Mouse (Mus musculus): ENCODE results near the gene Magi2.

Magi2 gene

DNA sequence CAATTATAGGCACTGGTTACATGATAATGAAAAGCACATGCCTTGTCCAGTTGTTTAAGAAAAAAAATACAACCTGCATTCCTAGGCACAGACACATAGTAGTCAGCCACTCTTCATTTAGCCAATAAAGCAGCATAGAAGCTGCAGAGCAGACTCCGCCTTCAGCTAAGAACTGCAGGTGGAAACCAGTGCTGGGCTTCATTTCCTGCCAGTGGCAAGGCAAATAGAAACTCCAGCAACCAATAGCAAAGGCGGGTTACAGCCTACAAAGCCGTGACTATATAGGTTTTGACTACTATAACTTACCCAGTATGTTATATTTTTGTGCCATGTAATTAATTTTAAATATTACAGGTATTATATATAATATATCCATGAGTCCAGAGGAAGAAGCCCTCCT is 1135.3 kb downstream of the Magi2 start:
- no peak for DNase-seq (ENCODE audit: low read depth, low spot score)

DNA sequence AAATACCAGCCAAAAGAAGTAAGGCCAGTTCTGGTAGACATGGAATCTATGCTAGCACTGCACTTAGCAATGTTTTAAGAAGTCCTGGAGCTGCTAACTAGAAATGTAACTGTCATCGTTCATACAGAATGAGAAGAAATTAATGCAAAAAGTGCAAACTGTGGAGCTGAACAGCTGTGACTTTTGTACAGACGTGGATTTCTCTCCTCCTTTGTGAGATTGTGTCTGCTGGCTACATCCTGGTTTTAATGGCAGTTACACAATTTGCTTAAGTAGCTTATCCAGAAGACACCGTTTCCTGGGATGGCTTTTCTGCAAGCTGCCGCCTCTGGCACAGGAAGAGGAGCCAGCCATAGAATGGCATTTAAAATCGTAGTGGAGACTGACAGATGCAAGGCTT is 1136.4 kb downstream of the Magi2 start:
- DNase-seq (ENCODE audit: low read depth, low spot score), result no peak

DNA sequence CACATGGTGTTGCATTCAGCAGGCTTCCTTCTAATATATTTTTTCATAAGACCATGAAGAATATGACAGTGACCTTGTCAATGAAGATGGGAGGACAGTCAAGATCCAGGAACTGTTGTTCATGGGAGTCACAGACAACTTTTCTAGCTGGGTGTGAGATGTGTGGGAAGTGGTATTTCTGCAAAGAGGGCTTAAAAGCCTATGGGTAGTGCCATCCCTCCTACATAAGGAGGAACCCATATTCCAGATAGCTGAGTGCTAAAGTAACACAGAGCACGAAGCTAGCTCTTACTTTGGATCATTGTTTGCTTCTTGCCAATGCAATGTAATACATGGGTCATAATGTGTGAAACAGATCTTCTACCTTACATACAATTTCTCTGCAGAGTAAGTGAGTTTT is 1146.8 kb downstream of the Magi2 start:
- no peak for DNase-seq (ENCODE audit: low read depth, low spot score)

DNA sequence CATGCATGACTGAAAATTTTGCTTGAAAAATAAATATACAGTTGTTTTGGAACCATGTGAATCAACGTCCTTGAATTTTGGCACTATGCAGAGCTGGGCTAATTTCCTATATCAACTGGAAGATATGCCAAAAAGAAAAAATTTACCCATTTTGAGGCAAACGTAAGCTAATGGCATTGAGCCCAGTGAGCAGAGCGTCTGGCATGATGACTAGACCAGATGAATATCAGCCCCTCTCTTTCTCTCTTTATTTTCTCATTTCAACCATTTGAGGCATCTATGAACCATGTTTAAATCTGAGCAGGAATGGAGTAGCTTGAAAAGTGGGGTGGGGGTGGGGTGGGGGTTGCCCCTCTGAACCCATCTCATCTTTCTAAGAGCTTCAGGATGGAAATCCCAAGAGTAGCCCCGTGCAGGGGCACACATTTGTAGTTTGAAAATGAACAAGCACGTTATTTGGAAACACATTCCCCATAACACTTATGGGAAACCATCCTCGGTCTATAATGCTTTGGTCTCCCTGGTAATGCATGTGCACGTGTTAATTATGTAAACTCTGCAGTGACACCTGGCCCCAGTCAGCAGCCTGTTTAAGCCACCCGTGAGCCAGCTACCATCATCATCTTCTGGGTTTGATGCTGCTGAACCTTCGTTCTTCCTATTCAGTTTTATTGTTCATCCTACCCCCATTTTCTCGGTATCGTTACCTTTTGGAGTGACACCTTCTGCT is 1151.4 kb downstream of the Magi2 start:
- DNase-seq (ENCODE audit: low read depth, low spot score), result no peak

- no peak for DNase-seq (ENCODE audit: low read depth, low spot score)
Observed at GRCm38 (mm10) chr5:20404533-20404932, 1177.7 kb downstream of the Magi2 start.

DNA sequence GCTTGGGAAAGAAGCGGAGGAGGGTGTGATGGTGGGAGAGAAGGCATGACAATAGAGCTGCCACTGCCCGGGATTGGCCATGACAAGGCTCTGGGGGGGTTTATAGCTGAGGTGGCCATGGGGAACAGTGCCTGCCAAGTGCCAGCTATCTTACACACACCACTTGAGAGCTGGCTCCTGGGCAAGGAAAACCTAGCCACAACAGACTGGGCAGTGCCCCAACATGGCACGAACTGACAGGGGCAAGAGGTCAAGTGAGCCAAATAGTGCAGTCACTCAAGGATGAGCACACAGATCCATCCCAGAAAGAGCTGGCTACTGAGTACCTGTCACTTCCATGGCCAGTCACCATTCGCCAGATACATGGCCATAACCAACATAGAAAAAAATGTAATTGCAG is 1179.8 kb downstream of the Magi2 start:
- no peak for DNase-seq (ENCODE audit: low read depth, low spot score)

GRCm38 (mm10) chr5:20415320-20415719 is 1188.5 kb downstream of the Magi2 start:
- no peak for DNase-seq (ENCODE audit: low read depth, low spot score)

GRCm38 (mm10) chr5:20417348-20417747 is 1190.5 kb downstream of the Magi2 start:
- no peak for DNase-seq (ENCODE audit: low read depth, low spot score)

DNA sequence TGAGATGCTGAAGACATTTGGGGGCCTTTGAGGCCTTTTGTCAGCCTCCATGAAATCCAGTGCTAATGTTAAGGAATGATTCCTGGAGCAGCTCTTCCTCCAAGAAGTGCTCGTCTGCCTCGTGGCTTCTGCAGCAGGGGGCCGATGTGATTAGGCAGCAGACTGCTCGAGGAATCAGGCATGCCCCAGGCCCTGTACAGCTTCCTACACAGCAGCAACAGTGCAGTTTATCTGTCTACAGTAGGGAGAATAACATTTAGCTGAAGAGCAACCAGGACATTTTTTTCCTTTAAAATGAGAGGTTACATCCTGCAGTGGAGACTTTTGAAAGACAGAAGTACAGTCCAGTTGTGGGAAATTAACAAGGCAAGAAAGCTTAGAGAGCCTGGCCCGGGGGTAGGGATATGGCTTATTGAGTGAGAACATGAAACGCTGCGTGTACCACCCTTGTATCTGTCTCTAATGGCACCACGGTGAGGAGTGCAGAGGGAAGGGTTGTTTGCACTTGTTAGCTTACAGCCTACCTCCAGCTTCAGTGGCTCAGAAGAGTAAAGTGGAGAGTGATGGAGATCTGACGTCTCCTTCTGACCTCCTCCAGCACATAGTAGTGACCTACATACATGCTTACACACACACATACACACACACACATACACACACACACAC is 1205.4 kb downstream of the Magi2 start:
- no peak for DNase-seq (ENCODE audit: low read depth, low spot score)

- DNase-seq (ENCODE audit: low read depth, low spot score), result no peak
Observed at GRCm38 (mm10) chr5:20446471-20447174, 1219.8 kb downstream of the Magi2 start.

DNA sequence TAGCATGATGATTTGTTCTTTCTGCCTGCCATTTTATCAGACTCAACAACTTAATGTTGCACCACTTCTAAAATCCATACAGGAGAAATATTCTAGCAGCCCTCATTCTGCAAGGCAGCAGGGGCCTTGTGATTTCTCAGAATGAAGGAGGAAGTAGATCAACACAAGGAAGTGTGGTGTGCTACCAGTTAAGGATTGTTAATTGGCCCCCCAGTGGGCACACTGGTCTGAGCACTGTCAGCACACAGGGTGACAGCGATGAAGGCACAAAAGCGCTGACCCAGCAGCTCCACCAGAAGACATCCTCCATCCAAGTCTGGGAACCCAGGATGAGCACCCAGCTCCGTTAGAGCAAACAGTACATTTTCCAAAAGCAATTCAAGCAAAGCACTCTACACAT is 1229.3 kb downstream of the Magi2 start:
- DNase-seq (ENCODE audit: low read depth, low spot score), result no peak

GRCm38 (mm10) chr5:20457742-20458510 is 1231.1 kb downstream of the Magi2 start:
- no peak for DNase-seq (ENCODE audit: low read depth, low spot score)

GRCm38 (mm10) chr5:20461709-20462108 is 1234.9 kb downstream of the Magi2 start:
- no peak for DNase-seq (ENCODE audit: low read depth, low spot score)

DNA sequence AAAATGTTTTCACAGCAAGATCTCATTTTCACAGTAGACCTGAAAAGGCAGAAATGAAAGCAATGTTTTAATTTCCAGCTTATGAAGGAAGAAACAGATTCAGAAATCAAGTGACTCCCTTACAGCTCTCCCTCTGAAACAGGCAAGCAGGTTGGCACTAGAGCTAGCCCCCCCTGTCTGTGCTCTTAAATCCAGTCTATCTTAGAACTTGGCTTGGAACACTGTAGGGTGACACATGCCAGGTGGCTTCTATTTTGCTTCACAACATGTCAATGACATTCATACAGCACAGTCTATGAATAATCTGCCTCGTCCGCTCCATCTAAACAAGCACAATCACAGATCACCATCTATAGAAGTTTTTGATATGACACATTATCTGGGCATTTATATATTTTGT is 1235.5 kb downstream of the Magi2 start:
- no peak for DNase-seq (ENCODE audit: low read depth, low spot score)

DNA sequence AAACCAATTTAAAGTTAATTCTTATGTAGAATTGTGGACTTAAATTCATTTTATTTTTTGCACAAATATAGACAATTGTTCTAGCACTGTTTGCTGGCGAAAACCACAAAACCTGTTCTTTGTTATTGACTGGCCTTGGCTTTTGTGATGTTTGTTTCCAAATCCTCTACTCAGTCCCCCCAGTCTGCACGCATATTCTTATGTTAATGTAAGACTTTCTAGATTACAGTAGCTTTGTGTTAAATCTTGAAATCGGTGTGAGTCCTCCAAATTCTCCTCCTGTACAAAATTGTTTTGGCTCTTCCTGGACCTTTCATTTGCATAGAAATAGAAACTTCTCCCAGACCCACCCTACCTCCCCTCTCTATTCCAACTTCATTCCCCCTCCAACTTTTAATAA is 1242.9 kb downstream of the Magi2 start:
- DNase-seq (ENCODE audit: low read depth, low spot score), result no peak

GRCm38 (mm10) chr5:20470466-20470865 is 1243.6 kb downstream of the Magi2 start:
- no peak for DNase-seq (ENCODE audit: low read depth, low spot score)

- DNase-seq (ENCODE audit: low read depth, low spot score), result no peak
Observed at GRCm38 (mm10) chr5:20484505-20484904, 1257.7 kb downstream of the Magi2 start.

- no peak for DNase-seq (ENCODE audit: low read depth, low spot score)
Observed at GRCm38 (mm10) chr5:20491911-20492310, 1265.1 kb downstream of the Magi2 start.

DNA sequence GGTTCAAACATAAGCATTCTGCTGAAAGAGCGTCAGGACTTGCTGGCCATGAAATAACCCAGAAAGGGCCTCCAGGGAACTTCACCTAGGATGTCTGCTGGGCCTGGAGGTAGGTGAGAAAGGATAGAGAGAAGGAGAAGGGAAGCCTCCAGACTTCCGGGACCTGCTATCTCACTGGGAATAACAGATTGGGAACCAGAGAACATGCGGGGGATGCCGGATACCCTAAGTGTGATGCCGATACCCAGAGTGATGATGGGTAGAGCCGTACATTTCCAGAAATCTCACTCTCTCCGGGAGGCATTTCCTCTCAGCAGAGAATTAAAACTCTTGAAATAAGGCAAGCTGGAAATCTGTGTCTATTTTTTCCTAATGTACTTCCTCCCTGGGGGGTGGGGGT is 1265.8 kb downstream of the Magi2 start:
- DNase-seq (ENCODE audit: low read depth, low spot score), result no peak

DNA sequence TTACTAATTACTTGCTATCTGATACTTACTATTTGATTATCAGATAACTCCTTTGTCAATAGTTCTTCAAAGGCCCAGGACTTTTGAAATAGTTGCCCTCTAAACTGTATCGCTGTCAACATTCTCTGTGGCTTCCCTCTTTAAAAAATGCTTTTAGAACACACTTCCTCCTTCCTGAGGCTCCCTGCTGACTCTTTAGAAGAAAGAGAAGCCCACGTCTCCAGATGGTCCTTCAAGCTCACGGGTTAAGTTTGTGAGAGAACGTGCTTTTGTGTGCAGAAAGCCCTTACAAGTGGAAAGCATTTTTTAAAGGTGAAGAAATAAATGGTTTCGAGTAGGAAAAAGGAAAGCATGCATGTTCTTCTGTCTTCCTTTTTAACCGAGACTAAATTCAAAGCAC is 1267.2 kb downstream of the Magi2 start:
- DNase-seq (ENCODE audit: low read depth, low spot score), result no peak

DNA sequence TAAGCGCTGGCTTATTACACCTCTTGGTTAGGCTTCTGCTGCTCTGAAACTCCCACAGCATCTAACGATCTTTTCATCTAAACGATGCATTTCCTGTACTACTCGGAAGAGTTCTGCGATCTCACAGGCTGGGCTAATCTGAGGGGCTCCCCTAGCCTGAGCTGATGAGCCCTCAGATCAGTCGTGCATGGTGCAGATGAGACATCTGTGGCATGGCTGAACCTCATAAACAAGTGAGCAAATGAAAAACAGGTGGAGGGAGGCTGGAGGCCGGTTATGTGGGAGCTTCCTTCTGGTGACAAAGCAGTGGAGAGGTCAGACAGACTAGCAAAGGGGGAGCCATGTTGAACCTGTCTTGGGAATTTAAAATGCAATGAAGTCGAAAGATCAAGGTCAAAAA is 1270.1 kb downstream of the Magi2 start:
- DNase-seq (ENCODE audit: low read depth, low spot score), result peak; percentile 57

- DNase-seq (ENCODE audit: low read depth, low spot score), result peak; percentile 14
Observed at GRCm38 (mm10) chr5:20499031-20499600, 1272.3 kb downstream of the Magi2 start.

All from forelimb bud, embryonic 11.5 days (tissue).